Mouse (Mus musculus) CH12.LX (cell line): Measurements from ENCODE around the gene Lpcat3. TPM values are rescaled to one million over a fixed set of nuclear protein-coding genes. Genes with fewer than 3 reads are reported as not detected.

ENCODE experiments used
- DNase-seq: peaks from one replicate; pipeline ENCODE4 v3.0.0-alpha.2; 2013; ENCODE audit errors: extremely low read depth
- H3K27ac ChIP-seq: 2 replicates; pipeline ENCODE4 v1.5.1; 2012; ENCODE audit warnings: low read depth, mild to moderate bottlenecking, control low read depth, moderate library complexity; ENCODE audit not compliant: insufficient read depth
- H3K27me3 ChIP-seq: replicated peaks from 2 replicates; pipeline ENCODE3; 2012; ENCODE audit warnings: inconsistent platforms
- H3K36me3 ChIP-seq, 2 experiments: replicated peaks in 1 of 2; 2 replicates each; pipeline versions ENCODE3 to v1.6.1; 2012; ENCODE audit warnings: inconsistent platforms in 1 of 2, low read length in 1 of 2, mild to moderate bottlenecking in 1 of 2, mixed read lengths in 1 of 2, moderate library complexity in 1 of 2; ENCODE audit not compliant: control insufficient read depth in 1 of 2, insufficient read depth in 1 of 2
- H3K4me1 ChIP-seq, 2 experiments: 2 replicates each; pipeline ENCODE4 v1.6.1; 2012; ENCODE audit warnings: inconsistent platforms in 1 of 2, moderate library complexity in 1 of 2; ENCODE audit not compliant: insufficient read depth in 2 of 2, control insufficient read depth in 1 of 2
- H3K4me2 ChIP-seq: 2 replicates; pipeline ENCODE4 v1.6.1; 2012; ENCODE audit warnings: low read depth, mild to moderate bottlenecking, control low read depth; ENCODE audit not compliant: poor library complexity, insufficient read depth, severe bottlenecking
- H3K4me3 ChIP-seq, 3 experiments: fragments of 150-350 bp in 1 of 3; sonication (generic) in 1 of 3; replicated peaks in 1 of 3; 2 replicates each; pipeline versions ENCODE3 to v1.5.1; 2011 to 2012; ENCODE audit warnings: low read depth in 2 of 3, low read length in 2 of 3, mild to moderate bottlenecking in 2 of 3, moderate library complexity in 2 of 3, control low read depth in 1 of 3, improper control_type of control experiment in 1 of 3, inconsistent platforms in 1 of 3, mixed read lengths in 1 of 3; ENCODE audit not compliant: poor library complexity in 1 of 3
- H3K79me2 ChIP-seq: replicated peaks from 2 replicates; pipeline ENCODE4 v1.6.1; 2012; ENCODE audit warnings: mild to moderate bottlenecking, moderate library complexity; ENCODE audit not compliant: control insufficient read depth, poor library complexity, insufficient read depth, severe bottlenecking; ENCODE audit errors: extremely low read depth
- H3K9ac ChIP-seq: 2 replicates; pipeline ENCODE4 v1.6.1; 2012; ENCODE audit warnings: low read depth, mild to moderate bottlenecking, control low read depth, moderate library complexity; ENCODE audit not compliant: insufficient read depth
- H3K9me3 ChIP-seq: replicated peaks from 2 replicates; pipeline ENCODE3; 2012; ENCODE audit warnings: low read length, inconsistent platforms, mixed read lengths
- BHLHE40 ChIP-seq: IDR thresholded peaks from 2 replicates; pipeline ENCODE4 v1.6.1; 2011; ENCODE audit warnings: mild to moderate bottlenecking, low read depth, low read length, improper control_type of control experiment
- CHD1 ChIP-seq: IDR thresholded peaks from 2 replicates; pipeline ENCODE4 v1.6.1; 2012; ENCODE audit warnings: low read depth, low read length, improper control_type of control experiment, inconsistent platforms
- CHD2 ChIP-seq: IDR thresholded peaks from 2 replicates; pipeline ENCODE4 v1.6.1; 2011; ENCODE audit warnings: low read length, improper control_type of control experiment
- CTCF ChIP-seq, 2 experiments: IDR thresholded peaks in 1 of 2; conservative IDR thresholded peaks in 1 of 2; 2 replicates each; pipeline ENCODE4 v1.5.1; 2011 to 2012; ENCODE audit warnings: low read depth in 2 of 2, low read length in 2 of 2, improper control_type of control experiment in 1 of 2, inconsistent platforms in 1 of 2, mild to moderate bottlenecking in 1 of 2, moderate library complexity in 1 of 2
- E2F4 ChIP-seq: IDR thresholded peaks from 2 replicates; pipeline ENCODE4 v1.6.1; 2011; ENCODE audit warnings: low read depth, low read length, improper control_type of control experiment; ENCODE audit not compliant: insufficient replicate concordance
- ELF1 ChIP-seq: IDR thresholded peaks from 2 replicates; pipeline ENCODE4 v1.6.1; 2014; ENCODE audit warnings: low read depth, mild to moderate bottlenecking, inconsistent platforms, low read length, improper control_type of control experiment
- GABPA ChIP-seq: IDR thresholded peaks from 2 replicates; pipeline ENCODE4 v1.6.1; 2012; ENCODE audit warnings: low read depth, low read length, improper control_type of control experiment, inconsistent platforms; ENCODE audit not compliant: insufficient replicate concordance
- HCFC1 ChIP-seq: IDR thresholded peaks from 2 replicates; pipeline ENCODE4 v1.6.1; 2012; ENCODE audit warnings: low read depth, mild to moderate bottlenecking, inconsistent platforms, low read length, improper control_type of control experiment
- JUN ChIP-seq: IDR thresholded peaks from 2 replicates; pipeline ENCODE4 v1.6.1; 2011; ENCODE audit warnings: low read depth, mild to moderate bottlenecking, low read length, improper control_type of control experiment, moderate library complexity; ENCODE audit not compliant: insufficient read depth
- JUND ChIP-seq: conservative IDR thresholded peaks from 2 replicates; pipeline ENCODE4 v1.6.1; 2011; ENCODE audit warnings: low read depth, low read length, improper control_type of control experiment
- MAFK ChIP-seq: IDR thresholded peaks from 2 replicates; pipeline ENCODE4 v1.6.1; 2011; ENCODE audit warnings: low read length, improper control_type of control experiment; ENCODE audit not compliant: insufficient replicate concordance
- MAX ChIP-seq: IDR thresholded peaks from 2 replicates; pipeline ENCODE4 v1.6.1; 2011; ENCODE audit warnings: low read length, improper control_type of control experiment
- MAZ ChIP-seq: IDR thresholded peaks from 2 replicates; pipeline ENCODE4 v1.6.1; 2012; ENCODE audit warnings: low read depth, mild to moderate bottlenecking, inconsistent platforms, low read length, improper control_type of control experiment, moderate library complexity
- MYC ChIP-seq: IDR thresholded peaks from 2 replicates; pipeline ENCODE4 v1.6.1; 2011; ENCODE audit warnings: low read depth, mild to moderate bottlenecking, improper control_type of control experiment, low read length
- NELFE ChIP-seq: IDR thresholded peaks from 2 replicates; pipeline ENCODE4 v1.6.1; 2011; ENCODE audit warnings: low read depth, low read length, improper control_type of control experiment
- NRF1 ChIP-seq: IDR thresholded peaks from 2 replicates; pipeline ENCODE4 v1.6.1; 2014; ENCODE audit warnings: low read depth, mild to moderate bottlenecking, inconsistent platforms, low read length, improper control_type of control experiment, moderate library complexity
- RAD21 ChIP-seq: IDR thresholded peaks from 2 replicates; pipeline ENCODE4 v1.6.1; 2011; ENCODE audit warnings: low read depth, mild to moderate bottlenecking, low read length, improper control_type of control experiment, moderate library complexity
- RCOR1 ChIP-seq: conservative IDR thresholded peaks from 2 replicates; pipeline ENCODE4 v1.6.1; 2012; ENCODE audit warnings: low read depth, mild to moderate bottlenecking, inconsistent platforms, low read length, improper control_type of control experiment
- SMC3 ChIP-seq: IDR thresholded peaks from 2 replicates; pipeline ENCODE4 v1.6.1; 2011; ENCODE audit warnings: low read depth, low read length, improper control_type of control experiment
- TBP ChIP-seq: conservative IDR thresholded peaks from 2 replicates; pipeline ENCODE4 v1.6.1; 2011; ENCODE audit warnings: low read depth, low read length, improper control_type of control experiment
- TCF12 ChIP-seq: IDR thresholded peaks from 2 replicates; pipeline ENCODE4 v1.6.1; 2014; ENCODE audit warnings: low read depth, mild to moderate bottlenecking, inconsistent platforms, low read length, improper control_type of control experiment
- UBTF ChIP-seq: IDR thresholded peaks from 2 replicates; pipeline ENCODE4 v1.6.1; 2012; ENCODE audit warnings: low read depth, mild to moderate bottlenecking, inconsistent platforms, low read length, improper control_type of control experiment, moderate library complexity
- USF2 ChIP-seq: conservative IDR thresholded peaks from 2 replicates; pipeline ENCODE4 v1.6.1; 2011; ENCODE audit warnings: low read depth, low read length, improper control_type of control experiment
- ZC3H11A ChIP-seq: IDR thresholded peaks from 2 replicates; pipeline ENCODE4 v1.6.1; 2012; ENCODE audit warnings: low read depth, mild to moderate bottlenecking, inconsistent platforms, low read length, improper control_type of control experiment
- ZMIZ1 ChIP-seq: IDR thresholded peaks from 2 replicates; pipeline ENCODE4 v1.6.1; 2012; ENCODE audit warnings: low read depth, mild to moderate bottlenecking, inconsistent platforms, low read length, improper control_type of control experiment
- dilution Hi-C: fragments of 300-500 bp; cut with MboI; formaldehyde crosslinking; loops from 2 replicates; pipeline ENCODE4 v1.14.3; 2020; ENCODE audit warnings: low sequenced_read_pairs; ENCODE audit not compliant: extremely low pct_unique_long_range_greater_than_20kb, extremely low pct_ligation_motif_present
- in situ Hi-C: fragments of 300-500 bp; cut with MboI; formaldehyde crosslinking; loops from 3 replicates; pipeline ENCODE4 v1.14.3; 2019; ENCODE audit warnings: low sequenced_read_pairs, low pct_ligation_motif_present, low pct_unique_long_range_greater_than_20kb, mixed read lengths
- polyA plus RNA-seq: library from polyadenylated mRNA; unstranded; fragments of >175 nt; gene quantifications from 2 replicates; pipeline ENCODE4 v1.2.1, GENCODE M21; 2012; ENCODE audit warnings: low read depth; ENCODE audit not compliant: insufficient read length
- total RNA-seq, 2 experiments: library from RNA; depleted of rRNA; stranded (reverse); fragments of 300-350 nt in 1 of 2; fragments of >200 nt in 1 of 2; gene quantifications; 2 replicates each; pipeline ENCODE4 v1.2.3; 2012 to 2014

Lpcat3 gene
- total and polyA plus RNA-seq, 3 experiments = 52.9 to 113 (median 77.0) TPM

DNA sequence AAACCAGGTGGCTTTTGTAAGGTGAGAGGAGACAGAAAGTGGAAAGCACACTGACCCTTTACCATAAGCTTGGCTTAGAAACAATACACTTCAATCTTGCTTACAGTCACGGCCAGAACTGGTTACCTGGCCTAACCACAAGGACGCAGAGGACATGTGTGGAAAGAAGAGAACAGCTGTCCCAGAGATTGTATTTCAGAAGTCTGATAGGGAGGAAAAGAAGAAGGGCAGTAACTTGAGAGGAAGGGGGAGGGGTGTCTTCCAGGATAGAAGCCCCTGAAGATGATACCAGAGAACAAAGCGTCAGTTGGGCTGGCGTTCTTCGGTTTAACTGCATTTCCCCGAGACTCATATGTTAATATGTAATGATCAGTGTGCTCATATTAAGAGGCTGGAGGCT, 6.9 kb upstream of the Lpcat3 start:
- DNase-seq = no peak
- in situ Hi-C loops = no loop called here
- Histone ChIP-seq H3K4me3 (no peak overlapping the region), H3K36me3 (no peaks in the 10 kb centered on the region), H3K79me2 (no peaks in the 10 kb centered on the region), H3K27me3 (no peaks in the 10 kb centered on the region), H3K27ac (no peak overlapping the region), H3K9ac (no peak overlapping the region), H3K4me2 (no peak overlapping the region), H3K4me1 (peaks cover 3 to 9% of the 10 kb centered on the region in 2 experiments), H3K9me3 (peaks cover 7% of the 10 kb centered on the region)
- dilution Hi-C loops = no loop called here
- no peak for TF ChIP-seq MAZ
- TF ChIP-seq TCF12 = no peak
- no peak for TF ChIP-seq USF2
- TF ChIP-seq BHLHE40 = no peak
- no peak for TF ChIP-seq NELFE
- TF ChIP-seq UBTF = no peak
- TF ChIP-seq RAD21 = no peak
- TF ChIP-seq MAX = no peak
- no peak for TF ChIP-seq JUN
- no peak for TF ChIP-seq NRF1
- no peak for TF ChIP-seq HCFC1
- TF ChIP-seq CHD1 = no peak
- no peak for TF ChIP-seq TBP

GRCm38 (mm10) chr6:124658067-124658466, 4.8 kb upstream of the Lpcat3 start:
- H3K79me2 ChIP-seq = no peaks in the 10 kb centered on the region
- no peak for TF ChIP-seq MAZ
- no peak for TF ChIP-seq ELF1
- no peak for TF ChIP-seq MAFK
- TF ChIP-seq UBTF = no peak
- no peak for TF ChIP-seq CTCF (conservative IDR thresholded peaks at IDR 0.05 in 1 of 2, IDR thresholded peaks at IDR 0.05 in 1 of 2; ENCODE audit: low read depth in 2 of 2, low read length in 2 of 2)
- no peak for TF ChIP-seq GABPA
- no peak for TF ChIP-seq SMC3
- TF ChIP-seq BHLHE40 = no peak
- no peak for TF ChIP-seq TBP
- no peak for TF ChIP-seq JUND
- TF ChIP-seq MYC = no peak
- TF ChIP-seq ZC3H11A = no peak
- TF ChIP-seq E2F4 = no peak
- TF ChIP-seq CHD2 = no peak
- no peak for TF ChIP-seq ZMIZ1
- no peak for TF ChIP-seq RCOR1
- no peaks in the 10 kb centered on the region for H3K27me3 ChIP-seq
- peaks cover 3 to 23% of the 10 kb centered on the region in 2 experiments for H3K4me1 ChIP-seq
- H3K4me3 ChIP-seq = no peak overlapping the region
- H3K36me3 ChIP-seq = no peaks in the 10 kb centered on the region
- dilution Hi-C loops = no loop called here
- DNase-seq = no peak
- no peak overlapping the region for H3K4me2 ChIP-seq
- no peak overlapping the region for H3K27ac ChIP-seq
- H3K9me3 ChIP-seq = peaks cover 5% of the 10 kb centered on the region
- H3K9ac ChIP-seq = no peak overlapping the region
- in situ Hi-C loops = no loop called here
